Mouse (Mus musculus) kidney, embryonic 16.5 days (tissue): ENCODE measurements around the gene Olfr1066. TPM values are rescaled to one million over a fixed set of nuclear protein-coding genes. Genes with fewer than 3 reads are reported as not detected.
"Not testable (repeated sequence)": the region's sequence is repeated elsewhere in the genome, so short reads cannot be mapped to it uniquely, and the experiment has no call there.

Experiments used
- ATAC-seq: fragments of 200-750 bp; cut with Nextera tagmentation; 2 replicates; pipeline ENCODE4 v1.8.0; 2017; ENCODE audit warnings: moderate TSS enrichment; ENCODE audit not compliant: low FRiP score, low TSS enrichment
- H3K27ac ChIP-seq: fragments of 300-500 bp; sonication (generic); 2 replicates; pipeline ENCODE4 v1.5.1; 2014; ENCODE audit warnings: low read length
- H3K27me3 ChIP-seq: fragments of 300-500 bp; sonication (generic); 2 replicates; pipeline ENCODE4 v1.6.1; 2014; ENCODE audit warnings: low read length, control low read depth, mixed read lengths; ENCODE audit not compliant: insufficient read depth
- H3K36me3 ChIP-seq: fragments of 300-500 bp; sonication (generic); 2 replicates; pipeline ENCODE4 v1.6.1; 2014; ENCODE audit warnings: low read length, control low read depth, mixed read lengths; ENCODE audit not compliant: insufficient read depth
- H3K4me1 ChIP-seq: fragments of 300-500 bp; sonication (generic); 2 replicates; pipeline ENCODE4 v1.6.1; 2014; ENCODE audit warnings: low read length, control low read depth, mixed read lengths; ENCODE audit not compliant: insufficient read depth
- H3K4me2 ChIP-seq: fragments of 300-500 bp; sonication (generic); replicated peaks from 2 replicates; pipeline ENCODE4 v1.6.1; 2014; ENCODE audit warnings: low read depth, low read length
- H3K4me3 ChIP-seq: fragments of 300-500 bp; sonication (generic); 2 replicates; pipeline ENCODE4 v1.5.1; 2014; ENCODE audit warnings: mild to moderate bottlenecking, low read length
- H3K9ac ChIP-seq: fragments of 300-500 bp; sonication (generic); replicated peaks from 2 replicates; pipeline ENCODE4 v1.6.1; 2014; ENCODE audit warnings: low read length
- H3K9me3 ChIP-seq: fragments of 300-500 bp; sonication (generic); 2 replicates; pipeline ENCODE4 v1.6.1; 2016; ENCODE audit warnings: low read length, control low read depth
- WGBS: fragments of 180-500 bp; shearing (Covaris S2); extraction: QIAGEN DNeasy Blood & Tissue Kit; methylation state at CpG from one replicate; pipeline ENCODE4 v1.1.7; 2014; 5-methylcytosine and 5-hydroxymethylcytosine counted together
- polyA plus RNA-seq: library from polyadenylated mRNA; unstranded; fragments of >200 nt; fragmentation: Nextera tagmentation; extraction: Ambion mirVana; gene quantifications from 2 replicates; pipeline ENCODE4 v1.2.1, GENCODE M21; 2015

Olfr1066 gene
- not detected in 2 replicates for polyA plus RNA-seq

GRCm38 (mm10) chr2:86456169-86456568 lies at the start of gene Olfr1066:
Gene Olfr1066 (minus strand): TSS chr2:86456269.
- WGBS = 93% methylated on average over 1 of the region's 1 CpGs
- H3K4me2 ChIP-seq = no peak within 1 kb of the TSS
- no peak for ATAC-seq
- H3K9ac ChIP-seq = no peak within 1 kb of the TSS
- no peaks in the 10 kb centered on the region for H3K4me1 ChIP-seq
- no peaks in the 10 kb centered on the region for H3K27me3 ChIP-seq
- no peaks in the 10 kb centered on the region for H3K36me3 ChIP-seq
- H3K9me3 ChIP-seq = no peaks in the 10 kb centered on the region
- H3K27ac ChIP-seq = no peak within 1 kb of the TSS
- no peak within 1 kb of the TSS for H3K4me3 ChIP-seq

GRCm38 (mm10) chr2:86487286-86487685 lies 31.2 kb upstream of the Olfr1066 start, which contains the start of gene Olfr228:
Gene Olfr228 (minus strand): TSS chr2:86487386.
- ATAC-seq = no peak
- H3K27me3 ChIP-seq = no peaks in the 10 kb centered on the region
- H3K36me3 ChIP-seq = no peaks in the 10 kb centered on the region
- 38% methylated on average over 1 of the region's 1 CpGs for WGBS
- no peak within 1 kb of the TSS for H3K4me3 ChIP-seq
- no peak within 1 kb of the TSS for H3K4me2 ChIP-seq
- H3K27ac ChIP-seq = no peak within 1 kb of the TSS
- no peak within 1 kb of the TSS for H3K9ac ChIP-seq
- no peaks in the 10 kb centered on the region for H3K9me3 ChIP-seq
- H3K4me1 ChIP-seq = no peaks in the 10 kb centered on the region

- H3K27me3 ChIP-seq = no peaks in the 10 kb centered on the region
- H3K4me1 ChIP-seq = no peaks in the 10 kb centered on the region
- peak overlapping the region; percentile 29; the same call in 1 of the 2 replicates for H3K4me2 ChIP-seq
- WGBS = 40% methylated on average over 10 of the region's 10 CpGs
- no peak overlapping the region for H3K4me3 ChIP-seq
- ATAC-seq = 0 out of 2 replicates have a peak, but pooled peaks have one; percentile 27
- no peak overlapping the region for H3K9ac ChIP-seq
- H3K27ac ChIP-seq = no peak overlapping the region
- H3K9me3 ChIP-seq = no peaks in the 10 kb centered on the region
- no peaks in the 10 kb centered on the region for H3K36me3 ChIP-seq
These were observed 8.5 kb upstream of the Olfr1066 start for GRCm38 (mm10) chr2:86464442-86465109.

GRCm38 (mm10) chr2:86460434-86460833 lies 4.4 kb upstream of the Olfr1066 start:
- WGBS = 77% methylated on average over 1 of the region's 1 CpGs
- Histone ChIP-seq H3K4me3 (no peak overlapping the region), H3K4me2 (no peak overlapping the region), H3K27me3 (no peaks in the 10 kb centered on the region), H3K36me3 (no peaks in the 10 kb centered on the region), H3K9me3 (no peaks in the 10 kb centered on the region), H3K4me1 (no peaks in the 10 kb centered on the region), H3K9ac (no peak overlapping the region), H3K27ac (no peak overlapping the region)
- no peak for ATAC-seq

- not testable (repeated sequence) for H3K4me2 ChIP-seq, H3K27ac ChIP-seq, H3K4me3 ChIP-seq, H3K9ac ChIP-seq, H3K27me3 ChIP-seq, H3K4me1 ChIP-seq, ATAC-seq, H3K9me3 ChIP-seq, H3K36me3 ChIP-seq
- WGBS = no CpG with 5 or more reads among the region's 1 CpGs
These were observed 5.6 kb downstream of the Olfr1066 start, which contains the start of gene Olfr1065 for GRCm38 (mm10) chr2:86450491-86450890. Gene Olfr1065 (minus strand): TSS chr2:86450591.

GRCm38 (mm10) chr2:86442101-86442500 lies 14.0 kb downstream of the Olfr1066 start:
- not testable (repeated sequence) for H3K4me1 ChIP-seq, ATAC-seq, H3K36me3 ChIP-seq, H3K27ac ChIP-seq, H3K27me3 ChIP-seq, H3K9ac ChIP-seq, H3K4me2 ChIP-seq, H3K9me3 ChIP-seq, H3K4me3 ChIP-seq
- WGBS = 71% methylated on average over 1 of the region's 1 CpGs

GRCm38 (mm10) chr2:86428511-86428910 lies 27.6 kb downstream of the Olfr1066 start:
- 87% methylated on average over 8 of the region's 8 CpGs for WGBS
- not testable (repeated sequence) for H3K27ac ChIP-seq, ATAC-seq, H3K36me3 ChIP-seq, H3K4me3 ChIP-seq, H3K9me3 ChIP-seq, H3K27me3 ChIP-seq, H3K4me2 ChIP-seq, H3K9ac ChIP-seq, H3K4me1 ChIP-seq

GRCm38 (mm10) chr2:86426649-86427048 lies 29.4 kb downstream of the Olfr1066 start, which contains the start of gene Olfr1062:
Gene Olfr1062 (minus strand): TSS chr2:86426749.
- not testable (repeated sequence) for H3K4me3 ChIP-seq, H3K4me2 ChIP-seq, H3K27me3 ChIP-seq, ATAC-seq, H3K4me1 ChIP-seq, H3K36me3 ChIP-seq, H3K27ac ChIP-seq, H3K9ac ChIP-seq, H3K9me3 ChIP-seq

GRCm38 (mm10) chr2:86413950-86414349 lies 42.1 kb downstream of the Olfr1066 start, which contains the start of gene Olfr1061:
Gene Olfr1061 (minus strand): TSS chr2:86414050.
- no peak within 1 kb of the TSS for H3K27ac ChIP-seq
- 81% methylated on average over 1 of the region's 1 CpGs for WGBS
- no peaks in the 10 kb centered on the region for H3K36me3 ChIP-seq
- no peaks in the 10 kb centered on the region for H3K9me3 ChIP-seq
- ATAC-seq = no peak
- H3K27me3 ChIP-seq = no peaks in the 10 kb centered on the region
- H3K4me1 ChIP-seq = no peaks in the 10 kb centered on the region
- no peak within 1 kb of the TSS for H3K4me3 ChIP-seq
- no peak within 1 kb of the TSS for H3K9ac ChIP-seq
- no peak within 1 kb of the TSS for H3K4me2 ChIP-seq
